Comparison of ENCODE assay signal across 20 mouse cellular contexts in the genomic region with DNA sequence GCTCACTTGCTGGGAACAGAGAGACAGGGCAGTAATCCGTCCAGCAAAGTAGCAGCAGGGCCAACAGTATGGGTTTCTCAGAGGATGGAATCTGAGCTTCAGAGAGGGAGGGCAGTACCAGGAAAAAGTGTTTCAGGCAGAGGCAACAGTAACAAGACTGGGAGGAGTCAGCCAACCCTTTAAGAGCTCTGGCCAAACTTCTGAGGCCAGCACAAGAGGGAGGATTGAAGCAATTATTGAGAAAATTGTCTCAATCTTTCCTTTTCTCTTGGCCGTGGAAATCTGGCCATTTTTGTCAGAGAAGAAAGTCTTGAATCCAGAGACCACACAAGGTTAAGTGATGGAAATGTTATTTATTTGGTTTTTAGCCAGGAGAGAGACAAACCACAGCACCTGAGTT. TPM values are rescaled to one million over a fixed set of nuclear protein-coding genes. Genes with fewer than 3 reads are reported as not detected.
"Had no signal": no experiment of that assay in that cellular context is flagged by ENCODE, and none has a peak within 500 bp of the region (broad histone marks: within the 10 kb centered on the region; RNA-seq: fewer than 3 reads in every experiment).

No protein-coding gene starts in this region.

- H3K36me3 ChIP-seq: liver, embryonic 13.5 days; midbrain, embryonic 12.5 days had no signal

- H3K4me3 ChIP-seq: layer of hippocampus, adult 2 months; left cerebral cortex, adult 2 months; liver, embryonic 13.5 days; megakaryocyte, embryonic 14.5 days; midbrain, embryonic 12.5 days had no signal

- DNase-seq: kidney, adult 18-20 months; kidney, postnatal 10 days; kidney, postnatal 4 days; liver; liver, embryonic 13.5 days; liver, postnatal 0 days; right cerebral cortex, postnatal 14 days; thymus, adult 2 months; thymus, postnatal 25 days had no signal

- H3K9me3 ChIP-seq: liver, embryonic 13.5 days had no signal

- H3K27me3 ChIP-seq: liver, embryonic 13.5 days; megakaryocyte, embryonic 14.5 days; midbrain, embryonic 12.5 days had no signal

- H3K9ac ChIP-seq: liver, embryonic 13.5 days; liver, postnatal 0 days; midbrain, embryonic 12.5 days had no signal

- ATAC-seq: liver, postnatal 0 days had no signal

- H3K4me2 ChIP-seq: liver, embryonic 13.5 days; midbrain, embryonic 12.5 days had no signal

- H3K4me1 ChIP-seq: liver, embryonic 13.5 days; megakaryocyte, embryonic 14.5 days; midbrain, embryonic 12.5 days had no signal

- H3K27ac ChIP-seq: layer of hippocampus, adult 2 months; left cerebral cortex, adult 2 months; liver, embryonic 13.5 days; macrophage; midbrain, embryonic 12.5 days had no signal

RNA-seq across cellular contexts. Expression of gene Ccdc172, which starts 25.1 kb away (rescaled TPM):
- polyA plus RNA-seq: kidney, embryonic 14.5 days; limb, embryonic 11.5 days; liver, embryonic 13.5 days; liver, postnatal 0 days; lung, embryonic 16.5 days; macrophage; midbrain, embryonic 12.5 days; midbrain, postnatal 0 days; neural tube, embryonic 14.5 days; thymus, adult 2 months; urinary bladder, adult 2 months had no signal

RNA-seq across cellular contexts. Expression of gene Gfra1, which starts 31.0 kb away (rescaled TPM):
- polyA plus RNA-seq: macrophage had no signal
